Mouse (Mus musculus) adrenal gland, adult 8-10 months (tissue): ENCODE results near the gene Pfdn4. TPM values are rescaled to one million over a fixed set of nuclear protein-coding genes. Genes with fewer than 3 reads are reported as not detected.

ENCODE experiments used
- DNase-seq: peaks from one replicate; pipeline ENCODE4 v3.0.0; 2022
- total RNA-seq, 4 experiments: library from RNA; stranded (reverse); gene quantifications; 2 replicates each; pipeline ENCODE4 v1.2.4; 2022

The Pfdn4 gene
- total RNA-seq, 4 experiments from 2014 or later = 12.5 to 19.9 (median 17.5) TPM

GRCm38 (mm10) chr2:170550240-170550639 is 54.0 kb downstream of the Pfdn4 start:
- DNase-seq = no peak

- DNase-seq = no peak
These were observed 55.9 kb downstream of the Pfdn4 start for GRCm38 (mm10) chr2:170552088-170552487.

DNA sequence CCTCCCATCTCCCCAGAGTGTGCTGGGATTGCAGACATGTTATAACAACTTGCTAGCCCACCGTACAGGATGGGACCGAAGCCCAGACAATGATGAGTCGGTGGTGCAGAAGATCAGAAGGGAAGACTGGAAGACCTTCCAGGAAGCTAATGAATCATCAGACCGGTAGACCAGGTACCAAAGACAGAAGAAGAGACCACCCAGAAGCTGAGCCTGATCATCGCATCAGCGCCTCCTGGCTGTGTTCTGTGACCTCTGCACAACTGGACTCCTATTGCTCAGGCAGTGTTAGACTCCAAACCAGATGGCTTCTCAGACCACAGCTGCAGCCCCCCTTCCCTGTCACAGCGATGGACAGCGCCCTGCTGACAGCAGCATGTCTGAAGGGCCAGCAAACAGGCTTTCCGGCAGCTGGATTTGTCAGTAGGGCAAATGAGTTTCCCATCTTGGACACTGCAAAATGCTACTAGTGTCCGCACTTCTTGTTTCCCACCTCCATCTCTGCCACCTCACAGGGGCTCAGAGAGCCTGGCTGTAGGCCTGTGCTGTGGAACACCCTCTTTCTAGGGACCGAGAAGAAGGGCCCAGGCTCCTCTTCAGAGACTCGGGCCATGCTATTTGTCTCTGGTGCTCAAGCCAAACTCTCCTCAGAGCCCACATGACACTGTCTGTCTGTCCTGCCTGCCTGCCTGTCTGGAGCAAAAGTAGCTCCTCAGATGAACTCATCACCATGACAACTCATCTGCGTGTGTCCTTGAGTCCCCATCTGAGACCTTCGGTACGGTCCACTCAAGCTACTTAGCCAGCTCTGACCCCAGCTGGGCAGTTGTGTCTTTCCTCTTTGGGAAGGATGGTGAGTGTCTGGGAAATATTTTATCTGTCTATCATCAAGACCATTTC is 68.0 kb downstream of the Pfdn4 start:
- DNase-seq = no peak

DNA sequence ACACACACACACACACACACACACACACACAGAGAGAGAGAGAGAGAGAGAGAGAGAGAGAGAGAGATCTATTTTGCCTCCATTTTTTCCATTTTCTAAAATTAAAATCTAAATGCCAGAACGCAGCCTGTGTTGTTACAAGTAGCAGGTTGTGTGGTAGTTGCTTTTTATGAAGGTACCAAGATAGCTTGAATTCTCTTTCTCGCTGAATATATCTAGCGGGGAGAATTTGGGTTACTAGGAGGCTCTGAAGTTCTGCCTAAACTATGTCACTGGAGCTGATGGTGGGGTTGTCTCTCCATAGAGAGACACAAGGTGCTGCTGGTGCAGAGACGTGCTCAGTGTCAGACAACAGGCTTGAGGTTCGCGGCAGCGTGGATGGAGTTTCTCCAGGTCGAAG is 68.8 kb downstream of the Pfdn4 start:
- DNase-seq = no peak

Other genes with a start within 250 kb of the Pfdn4 start
- under 1 TPM; 0.26 to 0.87 (median 0.82) TPM for gene Bcas1, start 68.6 kb upstream of the Pfdn4 start, total RNA-seq
- gene Cyp24a1, start 717 bp downstream of the Pfdn4 start, total RNA-seq = not detected
- gene 4930470P17Rik, start 105.6 kb downstream of the Pfdn4 start, total RNA-seq = not detected
- gene Dok5, start 235.4 kb downstream of the Pfdn4 start, total RNA-seq = under 1 TPM; 0.25 to 0.84 (median 0.62) TPM